Mouse (Mus musculus): Measurements from ENCODE around the gene Hip1. TPM values are rescaled to one million over a fixed set of nuclear protein-coding genes. Genes with fewer than 3 reads are reported as not detected.

Gene Hip1
- 1 to 10 TPM; 4.5 to 7.1 TPM for polyA plus RNA-seq (2017; shearing (Covaris generic))

GRCm38 (mm10) chr5:135544865-135545797 lies at the start of gene Hip1:
Gene Hip1 (minus strand): TSS chr5:135545120.

GRCm38 (mm10) chr5:135573006-135573405 lies 28.1 kb upstream of the Hip1 start, which contains the start of gene Ccl24:
Gene Ccl24 (minus strand): TSS chr5:135573049.

DNA sequence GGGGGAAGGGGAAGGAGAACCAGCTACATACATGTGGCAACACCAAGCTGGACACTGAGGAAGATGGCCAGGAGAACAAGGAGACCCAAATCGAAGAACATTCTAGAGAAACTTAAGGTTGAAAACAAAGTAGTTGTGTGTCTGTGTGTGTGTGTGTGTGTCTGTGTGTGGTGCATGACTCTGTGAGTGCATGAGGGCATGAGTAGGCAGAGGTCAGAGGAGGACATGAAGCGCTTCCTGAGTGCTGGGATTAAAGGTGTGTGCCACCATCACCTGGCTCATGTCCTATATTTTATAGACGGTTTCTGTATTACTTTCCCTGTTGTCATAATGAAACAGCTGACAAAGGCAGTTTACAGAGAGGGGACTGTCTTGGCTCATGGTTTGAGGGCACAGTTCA lies 18.5 kb upstream of the Hip1 start, which contains the start of gene Ccl26:
Gene Ccl26 (minus strand): TSS at position 101 of the 400 bp plus-strand sequence.

GRCm38 (mm10) chr5:135394004-135394823 lies 150.7 kb downstream of the Hip1 start, which contains the start of gene Pom121:
Gene Pom121 (minus strand): TSS chr5:135394546.

DNA sequence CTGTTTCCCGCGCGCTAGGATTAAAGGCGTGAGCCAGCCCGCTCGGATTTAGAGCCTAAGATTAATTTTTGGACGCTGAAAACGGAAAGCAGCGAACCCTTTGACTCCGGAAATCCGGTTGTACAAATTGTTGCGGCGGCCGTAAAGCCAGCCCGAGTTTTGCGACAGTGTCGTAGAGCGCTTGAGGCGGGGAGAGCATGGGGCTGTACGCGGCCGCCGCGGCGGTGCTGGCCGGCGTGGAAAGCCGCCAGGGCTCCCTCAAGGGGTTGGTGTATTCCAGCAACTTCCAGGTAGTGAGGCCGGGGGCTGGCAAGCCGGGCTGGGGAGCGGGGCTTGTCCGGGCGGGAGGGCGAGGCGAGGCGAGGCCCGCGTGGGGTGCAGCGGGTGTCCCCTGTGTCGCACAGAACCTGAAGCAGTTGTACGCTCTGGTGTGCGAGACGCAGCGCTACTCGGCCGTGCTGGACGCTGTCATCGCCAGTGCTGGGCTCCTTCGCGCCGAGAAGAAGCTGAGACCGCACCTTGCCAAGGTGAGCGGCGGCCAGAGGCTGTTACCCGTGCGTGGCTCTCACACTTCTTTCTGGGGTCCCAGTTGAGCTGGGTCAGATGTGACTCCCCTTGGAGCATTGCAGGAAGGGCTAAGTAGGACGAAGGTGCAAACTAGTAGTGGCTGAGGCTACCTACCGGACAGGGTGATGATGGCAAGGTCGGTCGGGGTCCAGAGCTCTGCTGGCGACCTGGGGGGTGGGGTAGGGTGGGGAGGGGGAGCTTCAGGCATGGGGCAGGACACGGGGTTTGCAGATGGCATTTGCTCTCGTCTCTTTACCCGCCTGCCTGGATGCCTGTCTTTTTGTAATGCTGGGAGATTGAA lies 174.9 kb downstream of the Hip1 start, which contains the start of gene Nsun5:
Gene Nsun5 (plus strand): TSS at position 167 of the 868 bp plus-strand sequence.

Other genes with a start within 250 kb of the Hip1 start
- gene Fkbp6, start 195.1 kb downstream of the Hip1 start, polyA plus RNA-seq (2017; shearing (Covaris generic)), result 1 to 10 TPM in 1 of 2 experiments, not detected in 1; 2.1 TPM
- gene Trim50, start 191.8 kb downstream of the Hip1 start, polyA plus RNA-seq (2017; shearing (Covaris generic)), result under 1 TPM in 1 of 2 experiments, not detected in 1; 0.45 TPM
- gene Nsun5, start 175.2 kb downstream of the Hip1 start, polyA plus RNA-seq (2017; shearing (Covaris generic)), result 10 to 100 TPM; 38.8 to 54.6 TPM
- 10 to 100 TPM; 29.2 to 36.8 TPM for gene Pom121, start 150.6 kb downstream of the Hip1 start, polyA plus RNA-seq (2017; shearing (Covaris generic))
- gene Ccl26, start 18.4 kb upstream of the Hip1 start, polyA plus RNA-seq (2017; shearing (Covaris generic)), result not detected
- gene Ccl24, start 27.9 kb upstream of the Hip1 start, polyA plus RNA-seq (2017; shearing (Covaris generic)), result 1 to 10 TPM in 1 of 2 experiments, under 1 TPM in 1; 0.24 to 1.3 TPM
- 10 to 100 TPM; 31.9 to 38.6 TPM for gene Rhbdd2, start 87.5 kb upstream of the Hip1 start, polyA plus RNA-seq (2017; shearing (Covaris generic))
- 10 to 100 TPM; 58.6 to 83.6 TPM for gene Por, start 124.9 kb upstream of the Hip1 start, polyA plus RNA-seq (2017; shearing (Covaris generic))
- gene Tmem120a, start 199.3 kb upstream of the Hip1 start, polyA plus RNA-seq (2017; shearing (Covaris generic)), result 10 to 100 TPM; 51.5 to 60.2 TPM
- under 1 TPM; 0.24 to 0.71 TPM for gene Styxl1, start 233.3 kb upstream of the Hip1 start, polyA plus RNA-seq (2017; shearing (Covaris generic))
- gene Mdh2, start 233.4 kb upstream of the Hip1 start, polyA plus RNA-seq (2017; shearing (Covaris generic)), result 100 to 1,000 TPM; 416 to 446 TPM

Data from inflammation-experienced regulatory T-cells (primary cell).